Mouse (Mus musculus): ENCODE measurements around the gene Trappc6b. TPM values are rescaled to one million over a fixed set of nuclear protein-coding genes. Genes with fewer than 3 reads are reported as not detected.

The Trappc6b gene
- polyA plus RNA-seq, 1 experiment from 2014 or later, result 45.9 TPM

DNA sequence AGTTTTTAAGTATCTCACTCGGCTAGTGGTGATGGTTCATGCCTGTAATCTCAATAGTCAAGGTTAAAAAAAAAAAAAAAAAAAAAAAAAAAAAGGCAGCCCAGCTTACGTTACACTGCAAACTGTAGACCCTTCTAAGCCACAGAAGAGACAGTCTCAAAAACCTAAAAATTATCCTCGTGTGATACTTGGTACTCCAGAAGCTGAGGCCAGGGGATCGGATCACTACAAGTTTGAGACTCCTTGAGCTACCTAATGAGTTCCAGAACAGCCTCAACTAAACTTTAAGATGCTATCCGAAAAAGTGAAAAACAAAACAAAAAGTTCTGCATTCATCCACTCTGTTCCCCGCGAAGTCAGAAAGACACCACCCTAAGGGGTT lies 48.6 kb downstream of the Trappc6b start:
- ATAC-seq (ENCODE audit: low read depth), result no peak
- Histone ChIP-seq H3K27me3 (ENCODE audit: control insufficient read depth, insufficient read depth, low read depth, low read length) (no peaks in the 10 kb centered on the region), H3K9me3 (replicated peaks; ENCODE audit: control insufficient read depth, low read length) (no peaks in the 10 kb centered on the region), H3K9ac (ENCODE audit: low read depth, low read length) (peak overlapping the region; percentile 85), H3K27ac (ENCODE audit: low read length) (peak overlapping the region; percentile 96), H3K4me1 (ENCODE audit: control insufficient read depth, low read depth, low read length) (peaks cover 21% of the 10 kb centered on the region), H3K4me2 (ENCODE audit: low read depth, low read length) (peak overlapping the region; percentile 94), H3K4me3 (ENCODE audit: low read depth, low read length) (peak overlapping the region; percentile 83), H3K36me3 (ENCODE audit: control insufficient read depth, insufficient read depth) (no peaks in the 10 kb centered on the region; the same call in 1 of the 2 replicates)
- WGBS (ENCODE audit: insufficient replicate concordance), result under 1% methylated on average over 7 of the region's 7 CpGs

DNA sequence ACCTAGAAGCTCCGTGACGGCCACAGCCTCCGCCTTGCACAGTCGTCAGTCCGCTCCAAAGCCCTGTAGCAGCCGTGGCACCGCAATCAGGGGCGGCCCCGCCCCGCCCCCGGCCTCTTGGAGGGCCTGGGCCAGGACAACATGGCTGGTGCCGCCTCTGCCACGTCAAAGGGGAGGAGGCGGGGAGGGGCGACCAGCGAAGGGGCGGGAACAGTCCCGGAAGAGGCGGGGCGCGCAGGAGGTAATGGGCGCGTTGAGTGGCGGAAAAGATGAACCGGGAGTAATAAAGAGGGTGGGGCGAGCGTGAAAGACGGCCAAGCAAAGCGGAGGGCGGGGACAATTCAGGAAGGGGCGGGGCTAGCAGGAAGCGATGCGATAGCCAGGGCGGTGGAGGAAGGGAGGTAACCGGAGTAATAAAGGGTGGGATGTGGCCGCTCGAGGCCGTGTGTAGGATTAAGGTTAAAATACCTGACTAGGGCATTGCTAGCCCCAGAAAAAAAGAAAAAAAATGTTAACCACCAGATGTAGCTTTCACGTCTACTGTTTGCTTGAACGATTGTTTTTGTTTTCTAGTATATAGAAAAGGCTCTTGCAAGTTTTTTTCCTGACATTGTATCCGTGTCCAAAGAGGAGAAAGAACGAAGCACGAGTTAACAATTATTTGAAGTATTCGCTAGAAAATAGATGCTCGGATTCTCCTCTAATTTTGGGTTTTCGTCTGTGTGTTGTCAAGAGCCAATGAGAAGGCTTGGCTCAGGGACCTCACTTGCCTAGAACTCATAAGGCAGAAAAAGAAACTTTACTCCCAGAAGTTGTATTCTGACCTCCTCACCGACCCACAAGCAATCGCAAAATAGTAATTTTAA lies 49.2 kb downstream of the Trappc6b start, which contains the start of gene Sec23a:
Gene Sec23a, minus strand, starts transcription at position 174 of the 866 bp plus-strand sequence.
- Histone ChIP-seq H3K4me2 (ENCODE audit: low read depth, low read length) (peak within 1 kb of the TSS; percentile 94), H3K27ac (ENCODE audit: low read length) (peak within 1 kb of the TSS; percentile 97), H3K36me3 (ENCODE audit: control insufficient read depth, insufficient read depth) (no peaks in the 10 kb centered on the region; the same call in 1 of the 2 replicates), H3K9me3 (replicated peaks; ENCODE audit: control insufficient read depth, low read length) (no peaks in the 10 kb centered on the region), H3K27me3 (ENCODE audit: control insufficient read depth, insufficient read depth, low read depth, low read length) (no peaks in the 10 kb centered on the region), H3K4me1 (ENCODE audit: control insufficient read depth, low read depth, low read length) (peaks cover 21% of the 10 kb centered on the region), H3K9ac (ENCODE audit: low read depth, low read length) (peak within 1 kb of the TSS; percentile 88), H3K4me3 (ENCODE audit: low read depth, low read length) (peak within 1 kb of the TSS; percentile 83)
- WGBS (ENCODE audit: insufficient replicate concordance), result 0% methylated on average over 48 of the region's 48 CpGs
- ATAC-seq (ENCODE audit: low read depth), result peak; percentile 93

DNA sequence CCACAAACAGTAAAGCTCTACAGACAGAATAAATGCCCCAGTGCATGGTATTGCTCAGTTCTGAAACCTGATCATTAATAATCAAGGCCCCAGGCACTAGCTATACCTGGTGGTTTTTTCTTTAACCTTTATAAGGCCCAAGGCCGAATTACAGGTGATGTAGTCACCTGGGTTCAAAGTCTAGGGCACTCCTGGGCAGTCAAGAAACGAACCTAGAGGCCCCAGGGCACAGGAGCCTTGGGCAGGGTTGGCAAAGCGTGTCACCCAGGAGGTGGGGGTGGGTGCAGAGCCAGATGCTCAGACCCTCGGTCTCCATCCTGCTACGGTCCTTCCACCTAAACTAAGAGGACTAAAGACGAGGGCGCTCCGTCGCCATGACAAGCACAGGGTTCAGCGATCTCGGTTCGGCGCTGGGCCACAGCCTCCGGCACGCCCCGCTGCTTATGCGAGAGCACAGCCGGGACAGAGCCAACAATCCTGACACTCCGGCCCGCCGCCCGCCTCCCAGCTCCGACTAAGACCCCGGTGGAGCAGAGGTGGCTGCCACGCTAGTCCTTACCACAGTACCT lies 49.9 kb downstream of the Trappc6b start:
- Histone ChIP-seq H3K9me3 (replicated peaks; ENCODE audit: control insufficient read depth, low read length) (no peaks in the 10 kb centered on the region), H3K4me1 (ENCODE audit: control insufficient read depth, low read depth, low read length) (peaks cover 21% of the 10 kb centered on the region), H3K27ac (ENCODE audit: low read length) (peak overlapping the region; percentile 97), H3K4me3 (ENCODE audit: low read depth, low read length) (peak overlapping the region; percentile 83), H3K9ac (ENCODE audit: low read depth, low read length) (peak overlapping the region; percentile 88), H3K27me3 (ENCODE audit: control insufficient read depth, insufficient read depth, low read depth, low read length) (no peaks in the 10 kb centered on the region), H3K36me3 (ENCODE audit: control insufficient read depth, insufficient read depth) (peaks cover 3% of the 10 kb centered on the region; the same call in 1 of the 2 replicates), H3K4me2 (ENCODE audit: low read depth, low read length) (peak overlapping the region; percentile 74)
- WGBS (ENCODE audit: insufficient replicate concordance), result under 1% methylated on average over 25 of the region's 25 CpGs
- peak; percentile 52 for ATAC-seq (ENCODE audit: low read depth)

DNA sequence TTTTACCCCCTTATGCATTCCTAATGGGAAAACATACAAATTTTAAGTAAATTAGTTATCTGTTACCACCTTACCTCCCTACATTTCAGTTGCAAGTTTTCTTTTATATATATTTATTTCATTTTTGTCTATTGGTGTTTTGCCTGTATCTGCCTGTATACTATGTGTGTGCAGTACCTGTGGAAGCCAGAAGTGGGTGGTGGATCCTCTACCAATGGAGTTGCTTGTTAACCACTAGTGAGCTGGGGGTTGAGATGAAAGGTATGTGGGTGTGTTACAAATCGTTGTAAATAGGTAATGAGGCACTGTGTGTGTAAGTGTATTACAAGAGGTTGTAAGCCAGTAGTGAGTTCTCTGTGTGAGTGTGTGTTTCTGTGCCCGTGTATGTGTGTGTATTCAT lies 50.8 kb downstream of the Trappc6b start:
- Histone ChIP-seq H3K9me3 (replicated peaks; ENCODE audit: control insufficient read depth, low read length) (no peaks in the 10 kb centered on the region), H3K4me3 (ENCODE audit: low read depth, low read length) (peak overlapping the region; percentile 83), H3K4me1 (ENCODE audit: control insufficient read depth, low read depth, low read length) (peaks cover 21% of the 10 kb centered on the region), H3K4me2 (ENCODE audit: low read depth, low read length) (peak overlapping the region; percentile 74), H3K27me3 (ENCODE audit: control insufficient read depth, insufficient read depth, low read depth, low read length) (no peaks in the 10 kb centered on the region), H3K9ac (ENCODE audit: low read depth, low read length) (no peak overlapping the region), H3K27ac (ENCODE audit: low read length) (no peak overlapping the region; the same call in 1 of the 2 replicates), H3K36me3 (ENCODE audit: control insufficient read depth, insufficient read depth) (peaks cover 6% of the 10 kb centered on the region; the same call in 1 of the 2 replicates)
- 51% methylated on average over 2 of the region's 2 CpGs for WGBS (ENCODE audit: insufficient replicate concordance)
- ATAC-seq (ENCODE audit: low read depth), result no peak

Other genes with a start within 250 kb of the Trappc6b start
- gene Sec23a, start 49.5 kb downstream of the Trappc6b start, polyA plus RNA-seq (2015; fragmentation: Nextera tagmentation; extraction: Ambion mirVana), result 28.6 and 29.5 TPM in 2 replicates
- 15.7 and 18.9 TPM in 2 replicates for gene Gemin2, start 48.1 kb downstream of the Trappc6b start, polyA plus RNA-seq (2015; fragmentation: Nextera tagmentation; extraction: Ambion mirVana)
- gene Pnn, start 5.4 kb upstream of the Trappc6b start, polyA plus RNA-seq (2015; fragmentation: Nextera tagmentation; extraction: Ambion mirVana), result 25.1 and 32.1 TPM in 2 replicates
- gene Mia2, start 34.3 kb upstream of the Trappc6b start, polyA plus RNA-seq (2015; fragmentation: Nextera tagmentation; extraction: Ambion mirVana), result 53.3 and 56.2 TPM in 2 replicates
- gene Fbxo33, start 158.3 kb upstream of the Trappc6b start, polyA plus RNA-seq (2015; fragmentation: Nextera tagmentation; extraction: Ambion mirVana), result 2.8 and 3.2 TPM in 2 replicates

All from liver, embryonic 16.5 days (tissue).